In genomic region chr14:25600951-25601350, GRCm38 (mm10) we compare ENCODE assay signal across 10 mouse cellular contexts.
A peak's percentile ranks its signal among the peaks of the same experiment; 100 is the strongest.
DNase-seq lines count a peak whose midpoint lies in the region; ATAC-seq lines count a peak whose summit lies in the region.
"Had no signal": no experiment of that assay in that cellular context is flagged by ENCODE, and none has a peak within 500 bp of the region (broad histone marks: within the 10 kb centered on the region; RNA-seq: fewer than 3 reads in every experiment).

No protein-coding gene starts in this region.

- H3K9ac ChIP-seq in intestine, embryonic 14.5 days (ENCODE audit: low read length), result no peak overlapping the region
- H3K9ac ChIP-seq in intestine, embryonic 16.5 days (ENCODE audit: low read depth, low read length), result no peak overlapping the region
- H3K9ac ChIP-seq in neural tube, embryonic 13.5 days, result no peak overlapping the region

- H3K4me2 ChIP-seq in intestine, embryonic 14.5 days (ENCODE audit: low read length), result no peak overlapping the region
- H3K4me2 ChIP-seq in intestine, embryonic 16.5 days (ENCODE audit: low read depth, low read length), result no peak overlapping the region
- no peak overlapping the region for H3K4me2 ChIP-seq in neural tube, embryonic 13.5 days

- peaks cover 35% of the 10 kb centered on the region for H3K36me3 ChIP-seq in intestine, embryonic 14.5 days (ENCODE audit: control insufficient read depth, insufficient read depth, low read length)
- no peaks in the 10 kb centered on the region for H3K36me3 ChIP-seq in intestine, embryonic 16.5 days (ENCODE audit: control insufficient read depth, insufficient read depth, low read length)
- peaks cover 27% of the 10 kb centered on the region for H3K36me3 ChIP-seq in neural tube, embryonic 13.5 days
- peaks cover 48% of the 10 kb centered on the region for H3K36me3 ChIP-seq in limb, embryonic 10.5 days

- peak overlapping the region; percentile 48 for H3K27ac ChIP-seq in intestine, embryonic 14.5 days (ENCODE audit: low read depth)
- H3K27ac ChIP-seq in intestine, embryonic 16.5 days (ENCODE audit: low read length), result no peak overlapping the region
- peak overlapping the region; percentile 38 for H3K27ac ChIP-seq in neural tube, embryonic 13.5 days (replicated peaks)
- peak overlapping the region; percentile 50 for H3K27ac ChIP-seq in limb, embryonic 10.5 days

- no peak overlapping the region for H3K4me3 ChIP-seq in intestine, embryonic 14.5 days (ENCODE audit: low read depth, low read length)
- H3K4me3 ChIP-seq in intestine, embryonic 16.5 days (ENCODE audit: low read length), result no peak overlapping the region
- H3K4me3 ChIP-seq in neural tube, embryonic 13.5 days, result no peak overlapping the region
- H3K4me3 ChIP-seq in limb, embryonic 10.5 days, result no peak overlapping the region

- no peaks in the 10 kb centered on the region for H3K27me3 ChIP-seq in intestine, embryonic 14.5 days (replicated peaks; ENCODE audit: control insufficient read depth, insufficient read depth, low read length)
- H3K27me3 ChIP-seq in intestine, embryonic 16.5 days (replicated peaks; ENCODE audit: control insufficient read depth, insufficient read depth, low read length), result no peaks in the 10 kb centered on the region
- H3K27me3 ChIP-seq in neural tube, embryonic 13.5 days, result no peaks in the 10 kb centered on the region
- no peaks in the 10 kb centered on the region for H3K27me3 ChIP-seq in limb, embryonic 10.5 days (ENCODE audit: low read depth, poor library complexity, severe bottlenecking)

- WGBS in intestine, embryonic 14.5 days, result 21% methylated on average over 2 of the region's 2 CpGs
- WGBS in intestine, embryonic 16.5 days, result 50% methylated on average over 2 of the region's 2 CpGs
- 51% methylated on average over 2 of the region's 2 CpGs for WGBS in neural tube, embryonic 13.5 days
- WGBS in limb, embryonic 10.5 days, result 52% methylated on average over 2 of the region's 2 CpGs

- ATAC-seq in intestine, embryonic 14.5 days (replicated peaks; ENCODE audit: low FRiP score, low TSS enrichment, low read depth), result no peak; the same call in 1 of the 2 replicates
- ATAC-seq in intestine, embryonic 16.5 days, result no peak
- ATAC-seq in neural tube, embryonic 13.5 days (ENCODE audit: low read depth), result no peak

- no peaks in the 10 kb centered on the region for H3K9me3 ChIP-seq in intestine, embryonic 14.5 days (ENCODE audit: control insufficient read depth, low read length)
- no peaks in the 10 kb centered on the region for H3K9me3 ChIP-seq in intestine, embryonic 16.5 days (ENCODE audit: control insufficient read depth, low read length)
- no peaks in the 10 kb centered on the region for H3K9me3 ChIP-seq in neural tube, embryonic 13.5 days
- no peaks in the 10 kb centered on the region for H3K9me3 ChIP-seq in limb, embryonic 10.5 days (replicated peaks)

- peaks cover 39% of the 10 kb centered on the region for H3K4me1 ChIP-seq in intestine, embryonic 14.5 days (replicated peaks; ENCODE audit: control insufficient read depth, insufficient read depth, low read length)
- peaks cover 30% of the 10 kb centered on the region for H3K4me1 ChIP-seq in intestine, embryonic 16.5 days (ENCODE audit: control insufficient read depth, insufficient read depth, low read length)
- H3K4me1 ChIP-seq in neural tube, embryonic 13.5 days (replicated peaks), result peaks cover 74% of the 10 kb centered on the region
- peaks cover 64% of the 10 kb centered on the region for H3K4me1 ChIP-seq in limb, embryonic 10.5 days

- no peak for DNase-seq in intestine, embryonic 14.5 days (ENCODE audit: low spot score)
- DNase-seq in neural tube, embryonic 10.5 days (ENCODE audit: extremely low spot score, low spot score), result no peak
- DNase-seq in limb, embryonic 10.5 days (ENCODE audit: low spot score), result no peak
- no peak for DNase-seq in cerebellum, adult 9-11 months
- DNase-seq in frontal cortex, adult 2 months (ENCODE audit: extremely low spot score in 1 of 2, low spot score in 1 of 2), result no peak
- DNase-seq: cerebellum, adult 9-10 months; heart, postnatal 36 days; lung, postnatal 4 days had no signal
